Mouse (Mus musculus) heart, embryonic 16.5 days (tissue): Measurements from ENCODE around the gene Mcam. TPM values are rescaled to one million over a fixed set of nuclear protein-coding genes. Genes with fewer than 3 reads are reported as not detected.

Source experiments
- ATAC-seq: fragments of 200-750 bp; cut with Nextera tagmentation; replicated peaks from 2 replicates; pipeline ENCODE4 v1.8.0; 2017; ENCODE audit warnings: moderate number of reproducible peaks; ENCODE audit not compliant: insufficient read depth, low FRiP score; ENCODE audit errors: extremely low read depth
- H3K27ac ChIP-seq: fragments of 300-500 bp; sonication (generic); 2 replicates; pipeline ENCODE4 v1.5.1; 2014; ENCODE audit warnings: mild to moderate bottlenecking, low read length, control low read depth, moderate library complexity
- H3K27me3 ChIP-seq: fragments of 300-500 bp; sonication (generic); 2 replicates; pipeline ENCODE4 v1.6.1; 2014; ENCODE audit warnings: low read length, mixed read lengths; ENCODE audit not compliant: control insufficient read depth, insufficient read depth
- H3K36me3 ChIP-seq: fragments of 300-500 bp; sonication (generic); 2 replicates; pipeline ENCODE4 v1.6.1; 2014; ENCODE audit not compliant: control insufficient read depth, insufficient read depth
- H3K4me1 ChIP-seq: fragments of 300-500 bp; sonication (generic); 2 replicates; pipeline ENCODE4 v1.6.1; 2014; ENCODE audit warnings: low read length, mixed read lengths; ENCODE audit not compliant: control insufficient read depth, insufficient read depth
- H3K4me2 ChIP-seq: fragments of 300-500 bp; sonication (generic); 2 replicates; pipeline ENCODE4 v1.6.1; 2014; ENCODE audit warnings: low read depth, mild to moderate bottlenecking, control low read depth, low read length
- H3K4me3 ChIP-seq: fragments of 300-500 bp; sonication (generic); 2 replicates; pipeline ENCODE4 v1.5.1; 2014; ENCODE audit warnings: mild to moderate bottlenecking, control low read depth, low read length
- H3K9ac ChIP-seq: fragments of 300-500 bp; sonication (generic); 2 replicates; pipeline ENCODE4 v1.6.1; 2014; ENCODE audit warnings: low read length, control low read depth
- H3K9me3 ChIP-seq: fragments of 300-500 bp; sonication (generic); replicated peaks from 2 replicates; pipeline ENCODE4 v1.6.1; 2016; ENCODE audit warnings: low read length; ENCODE audit not compliant: control insufficient read depth
- WGBS: fragments of 180-500 bp; shearing (Covaris S2); extraction: QIAGEN DNeasy Blood & Tissue Kit; methylation state at CpG from one replicate; pipeline ENCODE4 v1.1.7; 2014; 5-methylcytosine and 5-hydroxymethylcytosine counted together
- polyA plus RNA-seq: library from polyadenylated mRNA; unstranded; fragments of >200 nt; fragmentation: Nextera tagmentation; extraction: Ambion mirVana; gene quantifications from 2 replicates; pipeline ENCODE4 v1.2.1, GENCODE M21; 2015

The Mcam gene
- polyA plus RNA-seq, 1 experiment from 2014 or later: 104 TPM

GRCm38 (mm10) chr9:44141951-44142350 is 7.7 kb downstream of the Mcam start:
- Histone ChIP-seq H3K9me3 (no peaks in the 10 kb centered on the region), H3K9ac (no peak overlapping the region), H3K27ac (no peak overlapping the region), H3K4me1 (peaks cover 20% of the 10 kb centered on the region), H3K4me3 (no peak overlapping the region), H3K4me2 (no peak overlapping the region), H3K27me3 (no peaks in the 10 kb centered on the region), H3K36me3 (peaks cover 45% of the 10 kb centered on the region)
- no peak for ATAC-seq
- WGBS: 52% methylated on average over 5 of the region's 5 CpGs

DNA sequence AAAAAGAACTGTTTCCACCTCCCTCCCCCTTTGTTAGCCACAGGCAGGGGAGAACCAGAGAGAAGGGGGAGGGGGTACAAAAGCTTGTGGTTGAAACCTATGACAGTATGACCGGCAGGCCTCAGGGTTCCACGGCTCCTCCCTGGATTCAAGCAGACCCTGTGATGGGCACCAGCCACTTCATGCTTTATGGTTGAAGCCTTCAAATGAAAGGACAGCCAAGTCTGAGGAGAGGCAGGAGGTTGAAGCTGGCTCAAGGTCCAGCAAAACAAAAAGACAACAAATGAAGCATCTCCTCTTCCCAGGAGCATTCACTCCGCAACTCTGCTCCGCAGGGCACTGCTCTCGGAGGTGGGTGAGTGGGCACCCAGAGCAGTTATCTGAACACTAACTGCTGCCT is 9.2 kb downstream of the Mcam start:
- ATAC-seq: no peak
- Histone ChIP-seq H3K4me1 (peaks cover 25% of the 10 kb centered on the region), H3K9me3 (no peaks in the 10 kb centered on the region), H3K36me3 (peaks cover 32% of the 10 kb centered on the region), H3K4me2 (no peak overlapping the region), H3K27ac (peak overlapping the region; percentile 48), H3K9ac (peak overlapping the region; percentile 29; the same call in 1 of the 2 replicates), H3K4me3 (no peak overlapping the region), H3K27me3 (no peaks in the 10 kb centered on the region)
- 72% methylated on average over 5 of the region's 5 CpGs for WGBS

- 0 out of 2 replicates have a peak overlapping the region, but pooled peaks have one; percentile 29 for H3K9ac ChIP-seq
- peak overlapping the region; percentile 55; the same call in 1 of the 2 replicates for H3K27ac ChIP-seq
- H3K27me3 ChIP-seq: no peaks in the 10 kb centered on the region
- H3K4me3 ChIP-seq: no peak overlapping the region
- H3K36me3 ChIP-seq: peaks cover 27% of the 10 kb centered on the region
- 0 out of 2 replicates have a peak, but pooled peaks have one; percentile 57 for ATAC-seq
- peaks cover 20% of the 10 kb centered on the region for H3K4me1 ChIP-seq
- H3K9me3 ChIP-seq: no peaks in the 10 kb centered on the region
- H3K4me2 ChIP-seq: no peak overlapping the region
- WGBS: 33% methylated on average over 6 of the region's 8 CpGs
These were observed 9.9 kb downstream of the Mcam start for GRCm38 (mm10) chr9:44144023-44144717.

- H3K27me3 ChIP-seq: no peaks in the 10 kb centered on the region
- peaks cover 24% of the 10 kb centered on the region for H3K36me3 ChIP-seq
- H3K27ac ChIP-seq: no peak overlapping the region
- H3K4me1 ChIP-seq: peaks cover 18% of the 10 kb centered on the region
- no peak overlapping the region for H3K9ac ChIP-seq
- no peak overlapping the region for H3K4me2 ChIP-seq
- no peaks in the 10 kb centered on the region for H3K9me3 ChIP-seq
- ATAC-seq: no peak
- H3K4me3 ChIP-seq: no peak overlapping the region
These were observed 10.4 kb downstream of the Mcam start for GRCm38 (mm10) chr9:44144718-44145060.

DNA sequence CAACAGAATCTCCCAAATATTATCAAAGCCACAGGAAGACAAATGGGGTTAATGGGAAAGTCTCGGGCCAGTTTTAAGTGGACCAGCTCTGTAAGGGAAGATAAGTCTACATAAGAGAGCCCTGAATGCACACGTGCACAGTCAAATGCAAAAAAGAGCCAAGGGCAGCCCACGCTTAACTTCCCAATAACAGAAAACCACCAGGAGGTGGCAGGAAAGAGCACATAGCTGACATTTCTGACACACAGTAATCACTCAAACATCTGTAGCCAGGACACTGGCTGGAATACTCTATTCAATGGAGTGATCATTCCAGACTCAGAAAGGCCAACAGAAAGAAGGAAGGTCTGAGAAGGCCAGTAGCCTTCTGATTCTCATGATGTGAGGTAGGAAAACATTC is 13.0 kb downstream of the Mcam start:
- Histone ChIP-seq H3K36me3 (peaks cover 12% of the 10 kb centered on the region), H3K4me2 (no peak overlapping the region), H3K9me3 (no peaks in the 10 kb centered on the region), H3K4me1 (peaks cover 13% of the 10 kb centered on the region), H3K27me3 (no peaks in the 10 kb centered on the region), H3K27ac (no peak overlapping the region), H3K4me3 (no peak overlapping the region), H3K9ac (no peak overlapping the region)
- 38% methylated on average over 3 of the region's 3 CpGs for WGBS
- peak; percentile 40; the same call in 1 of the 2 replicates for ATAC-seq

- Histone ChIP-seq H3K9me3 (no peaks in the 10 kb centered on the region), H3K27ac (no peak overlapping the region), H3K9ac (no peak overlapping the region), H3K36me3 (peaks cover 65% of the 10 kb centered on the region), H3K4me2 (no peak overlapping the region), H3K27me3 (no peaks in the 10 kb centered on the region), H3K4me3 (no peak overlapping the region), H3K4me1 (no peaks in the 10 kb centered on the region)
- 59% methylated on average over 3 of the region's 3 CpGs for WGBS
- ATAC-seq: no peak
These were observed 25.6 kb downstream of the Mcam start for GRCm38 (mm10) chr9:44159886-44160285.

DNA sequence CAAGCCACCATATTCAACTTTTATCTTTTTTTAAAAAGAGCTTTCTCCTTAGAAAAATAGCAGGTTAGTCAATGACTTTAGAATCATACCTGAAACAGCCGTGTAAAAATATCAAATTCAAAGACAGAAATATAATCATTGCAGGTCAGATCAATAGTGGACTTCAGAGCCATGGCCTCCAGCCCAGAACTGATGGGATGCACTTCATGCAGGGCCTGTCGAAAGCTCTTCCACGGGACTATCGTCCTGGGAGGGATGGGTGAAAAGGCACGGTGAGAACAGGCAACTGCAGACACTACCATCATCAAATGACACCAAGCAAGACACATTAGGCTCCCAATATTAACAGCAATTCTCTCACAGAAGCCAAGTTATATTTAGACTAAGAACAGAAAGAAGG is 34.7 kb downstream of the Mcam start:
- H3K36me3 ChIP-seq: peaks cover 30% of the 10 kb centered on the region
- no peak for ATAC-seq
- no peak overlapping the region for H3K9ac ChIP-seq
- WGBS: 57% methylated on average over 5 of the region's 5 CpGs
- no peaks in the 10 kb centered on the region for H3K9me3 ChIP-seq
- peaks cover 24% of the 10 kb centered on the region for H3K4me1 ChIP-seq
- no peak overlapping the region for H3K4me2 ChIP-seq
- H3K4me3 ChIP-seq: no peak overlapping the region
- no peaks in the 10 kb centered on the region for H3K27me3 ChIP-seq
- no peak overlapping the region for H3K27ac ChIP-seq

GRCm38 (mm10) chr9:44170691-44171151 is 36.5 kb downstream of the Mcam start:
- no peak overlapping the region for H3K4me3 ChIP-seq
- H3K4me1 ChIP-seq: peaks cover 32% of the 10 kb centered on the region
- peak overlapping the region; percentile 89 for H3K27ac ChIP-seq
- peaks cover 20% of the 10 kb centered on the region for H3K36me3 ChIP-seq
- WGBS: 31% methylated on average over 3 of the region's 3 CpGs
- peak overlapping the region; percentile 9; the same call in 1 of the 2 replicates for H3K4me2 ChIP-seq
- ATAC-seq: peak; percentile 67
- H3K27me3 ChIP-seq: no peaks in the 10 kb centered on the region
- H3K9ac ChIP-seq: no peak overlapping the region
- no peaks in the 10 kb centered on the region for H3K9me3 ChIP-seq

DNA sequence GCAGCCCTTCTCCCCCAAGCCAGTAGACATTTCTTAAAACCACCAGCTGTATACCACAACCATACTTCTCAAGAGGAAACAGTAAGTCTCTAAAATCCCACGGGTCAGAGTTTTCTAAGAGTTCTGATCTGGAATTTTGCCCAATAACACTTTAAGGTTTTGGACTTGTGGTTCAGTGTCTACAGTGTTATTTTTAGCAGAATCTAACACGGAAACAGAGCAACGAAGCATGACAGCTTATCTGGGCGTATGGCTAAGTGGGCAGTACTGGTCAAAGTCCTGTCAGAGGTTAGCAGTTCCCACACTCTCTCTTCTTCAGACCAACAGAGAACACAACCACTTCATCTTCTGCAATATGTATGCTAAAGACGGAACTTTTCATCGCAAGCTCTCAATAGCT is 41.3 kb downstream of the Mcam start:
- 19% methylated on average over 6 of the region's 6 CpGs for WGBS
- Histone ChIP-seq H3K27ac (peak overlapping the region; percentile 83), H3K4me1 (peaks cover 42% of the 10 kb centered on the region), H3K27me3 (no peaks in the 10 kb centered on the region), H3K4me2 (peak overlapping the region; percentile 47), H3K9ac (peak overlapping the region; percentile 46), H3K36me3 (peaks cover 15% of the 10 kb centered on the region), H3K4me3 (peak overlapping the region; percentile 16), H3K9me3 (no peaks in the 10 kb centered on the region)
- ATAC-seq: peak; percentile 47
